Mouse (Mus musculus) forebrain, embryonic 16.5 days (tissue): ENCODE data around the gene Stox2. TPM values are rescaled to one million over a fixed set of nuclear protein-coding genes. Genes with fewer than 3 reads are reported as not detected.
"Not testable (repeated sequence)": the region's sequence is repeated elsewhere in the genome, so short reads cannot be mapped to it uniquely, and the experiment has no call there.

Experiments used
- ATAC-seq: fragments of 200-750 bp; cut with Nextera tagmentation; 2 replicates; pipeline ENCODE4 v1.8.0; 2017; ENCODE audit warnings: mild to moderate bottlenecking, moderate library complexity
- H3K27ac ChIP-seq: fragments of 300-500 bp; sonication (generic); 2 replicates; pipeline ENCODE4 v1.5.1; 2014; ENCODE audit warnings: low read length, control low read depth
- H3K27me3 ChIP-seq: fragments of 300-500 bp; sonication (generic); replicated peaks from 2 replicates; pipeline ENCODE4 v1.6.1; 2014; ENCODE audit warnings: low read length; ENCODE audit not compliant: control insufficient read depth, insufficient read depth
- H3K36me3 ChIP-seq: fragments of 300-500 bp; sonication (generic); 2 replicates; pipeline ENCODE4 v1.6.1; 2014; ENCODE audit not compliant: control insufficient read depth, insufficient read depth
- H3K4me1 ChIP-seq: fragments of 300-500 bp; sonication (generic); replicated peaks from 2 replicates; pipeline ENCODE4 v1.6.1; 2014; ENCODE audit warnings: low read length; ENCODE audit not compliant: control insufficient read depth, insufficient read depth
- H3K4me2 ChIP-seq: fragments of 300-500 bp; sonication (generic); 2 replicates; pipeline ENCODE4 v1.6.1; 2014; ENCODE audit warnings: mild to moderate bottlenecking, low read length, control low read depth
- H3K4me3 ChIP-seq: fragments of 300-500 bp; sonication (generic); replicated peaks from 2 replicates; pipeline ENCODE4 v1.5.1; 2014; ENCODE audit warnings: mild to moderate bottlenecking, low read length, control low read depth
- H3K9ac ChIP-seq: fragments of 300-500 bp; sonication (generic); replicated peaks from 2 replicates; pipeline ENCODE4 v1.6.1; 2014; ENCODE audit warnings: low read depth, low read length, control low read depth
- H3K9me3 ChIP-seq: fragments of 300-500 bp; sonication (generic); 2 replicates; pipeline ENCODE4 v1.6.1; 2016; ENCODE audit warnings: low read length; ENCODE audit not compliant: control insufficient read depth
- WGBS: fragments of 180-500 bp; shearing (Covaris S2); extraction: QIAGEN DNeasy Blood & Tissue Kit; methylation state at CpG from one replicate; pipeline ENCODE4 v1.1.7; 2014; 5-methylcytosine and 5-hydroxymethylcytosine counted together
- polyA plus RNA-seq: library from polyadenylated mRNA; unstranded; fragments of >200 nt; fragmentation: Nextera tagmentation; extraction: Ambion mirVana; gene quantifications from 2 replicates; pipeline ENCODE4 v1.2.1, GENCODE M21; 2015

Stox2 gene
- polyA plus RNA-seq, 1 experiment from 2014 or later, result 42.1 TPM

DNA sequence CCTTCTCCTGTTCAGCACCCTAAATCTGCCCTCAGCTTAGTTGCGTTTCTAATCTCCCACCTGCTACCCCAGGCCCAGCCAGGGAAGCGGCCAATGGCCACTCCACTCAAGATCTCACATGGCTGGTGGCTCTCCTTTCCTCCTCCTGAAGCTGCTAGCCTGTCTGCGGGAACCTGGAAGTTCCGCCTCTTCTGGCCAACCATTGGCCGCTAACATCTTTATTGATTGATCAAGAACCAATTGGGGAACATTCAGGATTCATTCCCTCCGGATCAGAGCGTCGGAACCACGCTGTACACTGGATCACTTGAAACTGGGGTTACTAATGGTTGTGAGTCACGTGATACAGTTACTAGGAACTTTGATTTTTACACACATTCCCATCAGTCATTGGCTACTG, 12.4 kb upstream of the Stox2 start:
- no peak overlapping the region for H3K4me3 ChIP-seq
- no peak overlapping the region for H3K4me2 ChIP-seq
- no peak overlapping the region for H3K9ac ChIP-seq
- no peaks in the 10 kb centered on the region for H3K36me3 ChIP-seq
- H3K4me1 ChIP-seq, result no peaks in the 10 kb centered on the region
- no peaks in the 10 kb centered on the region for H3K27me3 ChIP-seq
- peaks cover 4% of the 10 kb centered on the region; the same call in 1 of the 2 replicates for H3K9me3 ChIP-seq
- no peak overlapping the region for H3K27ac ChIP-seq
- 94% methylated on average over 10 of the region's 10 CpGs for WGBS
- no peak for ATAC-seq

DNA sequence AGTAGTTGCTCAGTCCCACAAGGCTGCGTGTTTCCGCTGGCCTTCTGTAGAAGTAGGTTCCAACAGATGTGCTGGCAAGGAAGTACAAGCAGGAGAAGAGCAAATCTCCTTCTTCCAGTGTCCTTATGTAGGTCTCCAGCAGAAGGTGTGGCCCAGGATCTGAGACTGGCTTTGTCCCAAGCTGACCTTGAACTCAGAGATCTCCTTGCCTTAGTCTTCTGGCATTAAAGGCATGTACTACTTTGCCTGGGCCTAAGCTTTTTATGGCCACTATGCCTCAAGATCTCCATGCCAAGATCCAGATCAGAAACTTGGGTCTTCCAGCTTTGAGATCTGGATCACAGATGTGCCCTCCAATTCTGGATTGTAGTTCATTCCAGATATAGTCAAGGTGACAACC, 3.0 kb upstream of the Stox2 start:
- not testable (repeated sequence) for H3K9me3 ChIP-seq, H3K4me3 ChIP-seq, H3K4me2 ChIP-seq, ATAC-seq, H3K4me1 ChIP-seq, H3K9ac ChIP-seq, H3K27me3 ChIP-seq, H3K27ac ChIP-seq, H3K36me3 ChIP-seq
- WGBS, result 98% methylated on average over 2 of the region's 2 CpGs

DNA sequence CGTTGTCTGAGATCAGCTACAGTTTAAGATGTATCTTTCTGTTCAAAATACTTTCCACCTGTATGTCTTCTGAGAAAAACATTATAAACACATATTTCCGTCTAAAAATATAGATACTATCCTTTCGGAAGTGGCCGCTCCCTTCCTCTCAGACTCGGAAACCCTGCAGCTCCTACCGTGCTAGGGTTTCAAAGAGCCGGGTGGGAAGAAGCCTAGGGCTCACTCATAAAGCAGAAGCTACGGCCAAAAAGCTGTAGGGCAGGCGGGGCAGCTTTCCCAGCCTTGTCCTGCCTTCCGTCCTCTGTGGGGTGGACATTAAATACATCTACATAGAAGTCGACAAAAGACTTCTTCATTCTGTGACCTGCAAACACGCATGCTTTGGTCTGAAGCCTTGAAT, 6.9 kb downstream of the Stox2 start:
- Histone ChIP-seq H3K27me3 (no peaks in the 10 kb centered on the region), H3K9ac (no peak overlapping the region), H3K27ac (no peak overlapping the region), H3K9me3 (no peaks in the 10 kb centered on the region), H3K36me3 (no peaks in the 10 kb centered on the region), H3K4me3 (no peak overlapping the region), H3K4me2 (no peak overlapping the region), H3K4me1 (no peaks in the 10 kb centered on the region)
- no peak for ATAC-seq
- 60% methylated on average over 12 of the region's 12 CpGs for WGBS

DNA sequence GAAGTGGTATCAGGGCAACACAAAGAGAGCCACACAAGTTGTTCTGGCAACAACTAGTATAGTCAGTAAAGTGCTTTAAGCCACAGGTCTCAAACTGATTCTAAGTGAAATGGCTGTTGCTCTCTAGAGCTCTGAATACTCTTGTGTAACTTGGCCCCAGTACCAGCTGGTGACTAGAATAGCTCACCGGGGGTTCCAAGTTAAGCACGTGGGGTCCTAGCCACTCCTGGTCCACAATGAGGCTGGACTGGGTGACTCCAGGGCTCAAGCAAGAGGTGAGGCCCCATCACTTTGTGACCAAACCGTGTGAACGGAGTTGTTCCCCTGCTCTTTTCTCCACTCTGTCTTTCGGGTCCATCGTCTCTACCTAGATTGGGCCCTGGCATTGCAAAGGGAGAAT, 8.2 kb downstream of the Stox2 start:
- Histone ChIP-seq H3K27ac (no peak overlapping the region), H3K9ac (no peak overlapping the region), H3K4me1 (no peaks in the 10 kb centered on the region), H3K27me3 (no peaks in the 10 kb centered on the region), H3K4me3 (no peak overlapping the region), H3K36me3 (no peaks in the 10 kb centered on the region), H3K9me3 (no peaks in the 10 kb centered on the region), H3K4me2 (no peak overlapping the region)
- ATAC-seq, result no peak
- 78% methylated on average over 6 of the region's 6 CpGs for WGBS

DNA sequence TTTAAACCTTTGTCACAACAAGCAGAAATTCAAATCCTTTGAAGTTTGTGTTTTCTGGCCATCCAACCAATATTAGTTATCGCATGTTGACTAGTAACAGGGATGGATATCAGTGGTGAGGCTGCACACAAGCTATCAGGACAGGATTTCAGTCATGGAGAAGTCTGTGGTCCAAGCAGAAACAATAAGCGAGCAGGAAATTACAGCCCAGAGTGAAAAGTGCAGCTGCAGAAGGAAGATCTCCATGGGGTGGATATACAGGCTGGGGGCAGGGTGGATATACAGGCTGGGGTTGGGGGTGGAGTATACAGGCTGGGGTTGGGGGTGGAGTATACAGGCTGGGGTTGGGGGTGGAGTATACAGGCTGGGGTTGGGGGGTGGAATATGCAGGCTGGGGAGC, 10.3 kb downstream of the Stox2 start:
- 84% methylated on average over 2 of the region's 2 CpGs for WGBS
- Histone ChIP-seq H3K36me3 (no peaks in the 10 kb centered on the region), H3K4me2 (no peak overlapping the region), H3K9ac (no peak overlapping the region), H3K4me1 (0 out of 2 replicates have a peak, but pooled peaks cover 2% of the 10 kb centered on the region), H3K4me3 (no peak overlapping the region), H3K27ac (no peak overlapping the region), H3K27me3 (no peaks in the 10 kb centered on the region), H3K9me3 (no peaks in the 10 kb centered on the region)
- ATAC-seq, result no peak

DNA sequence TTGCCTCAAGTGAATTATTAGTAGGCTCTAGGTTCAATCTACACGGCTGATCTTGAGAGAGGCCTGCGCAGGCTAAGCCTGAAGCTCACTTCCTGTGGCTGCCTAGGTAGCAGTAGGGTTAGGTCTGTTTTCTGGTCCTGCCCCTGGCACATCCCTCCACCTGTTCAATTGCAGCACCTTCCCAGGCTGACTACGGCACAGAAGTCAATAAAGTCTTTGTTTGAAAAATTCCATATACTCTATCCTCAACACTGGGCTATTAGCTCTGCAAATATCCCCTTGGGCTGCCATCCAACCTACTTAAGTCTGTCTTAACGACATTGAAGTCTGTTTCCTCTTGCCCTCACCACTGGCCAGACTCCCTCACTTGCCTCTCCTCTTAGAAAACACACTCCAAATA, 10.8 kb downstream of the Stox2 start:
- H3K4me1 ChIP-seq, result 0 out of 2 replicates have a peak, but pooled peaks cover 2% of the 10 kb centered on the region
- no peak overlapping the region for H3K4me2 ChIP-seq
- ATAC-seq, result no peak
- H3K27ac ChIP-seq, result no peak overlapping the region
- H3K4me3 ChIP-seq, result no peak overlapping the region
- no peaks in the 10 kb centered on the region for H3K27me3 ChIP-seq
- no peaks in the 10 kb centered on the region for H3K36me3 ChIP-seq
- no peak overlapping the region for H3K9ac ChIP-seq
- no peaks in the 10 kb centered on the region for H3K9me3 ChIP-seq
- 69% methylated on average over 4 of the region's 4 CpGs for WGBS

DNA sequence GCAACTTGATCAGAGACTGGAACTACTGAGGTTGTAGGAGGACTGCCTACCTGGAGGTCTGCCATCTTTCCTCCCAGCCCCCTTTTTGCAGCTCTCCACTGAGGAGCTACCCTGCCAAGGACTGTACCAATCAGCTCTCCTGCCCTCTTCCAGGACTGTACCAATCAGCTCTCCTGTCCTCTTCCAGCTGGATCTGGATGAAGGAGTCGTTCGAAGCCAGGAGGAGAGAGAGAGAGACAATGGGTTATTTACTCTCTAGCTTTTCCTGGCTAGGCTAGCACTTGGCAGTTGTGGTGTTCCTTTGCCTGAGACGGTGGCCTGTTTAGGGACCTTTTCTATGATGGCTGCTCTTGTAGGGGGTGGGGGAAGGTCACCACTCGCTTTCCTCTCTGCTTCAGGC, 14.9 kb downstream of the Stox2 start:
- Histone ChIP-seq H3K9me3 (no peaks in the 10 kb centered on the region), H3K9ac (no peak overlapping the region), H3K27ac (no peak overlapping the region), H3K36me3 (no peaks in the 10 kb centered on the region), H3K4me3 (no peak overlapping the region), H3K4me1 (0 out of 2 replicates have a peak, but pooled peaks cover 2% of the 10 kb centered on the region), H3K27me3 (no peaks in the 10 kb centered on the region), H3K4me2 (no peak overlapping the region)
- peak; percentile 96 for ATAC-seq
- WGBS, result 38% methylated on average over 4 of the region's 4 CpGs

DNA sequence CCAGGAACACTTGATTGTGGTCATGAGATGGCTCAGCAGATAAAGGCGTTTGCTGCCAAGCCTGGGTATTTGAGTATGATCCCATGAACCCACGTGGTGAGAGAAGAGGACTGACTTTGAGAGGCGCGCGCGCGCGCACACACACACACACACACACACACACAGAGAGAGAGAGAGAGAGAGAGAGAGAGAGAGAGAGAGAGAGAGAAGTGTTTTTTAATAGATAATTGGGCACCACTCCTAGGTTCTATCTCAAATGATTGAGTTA, 32.0 kb downstream of the Stox2 start:
- peaks cover 25% of the 10 kb centered on the region for H3K27me3 ChIP-seq
- ATAC-seq, result peak; percentile 5; the same call in 1 of the 2 replicates
- peaks cover 24% of the 10 kb centered on the region for H3K4me1 ChIP-seq
- peak overlapping the region; percentile 98 for H3K4me2 ChIP-seq
- not testable (repeated sequence) for H3K9me3 ChIP-seq, H3K36me3 ChIP-seq, H3K9ac ChIP-seq, H3K27ac ChIP-seq
- peak overlapping the region; percentile 73 for H3K4me3 ChIP-seq
- 5% methylated on average over 8 of the region's 8 CpGs for WGBS

DNA sequence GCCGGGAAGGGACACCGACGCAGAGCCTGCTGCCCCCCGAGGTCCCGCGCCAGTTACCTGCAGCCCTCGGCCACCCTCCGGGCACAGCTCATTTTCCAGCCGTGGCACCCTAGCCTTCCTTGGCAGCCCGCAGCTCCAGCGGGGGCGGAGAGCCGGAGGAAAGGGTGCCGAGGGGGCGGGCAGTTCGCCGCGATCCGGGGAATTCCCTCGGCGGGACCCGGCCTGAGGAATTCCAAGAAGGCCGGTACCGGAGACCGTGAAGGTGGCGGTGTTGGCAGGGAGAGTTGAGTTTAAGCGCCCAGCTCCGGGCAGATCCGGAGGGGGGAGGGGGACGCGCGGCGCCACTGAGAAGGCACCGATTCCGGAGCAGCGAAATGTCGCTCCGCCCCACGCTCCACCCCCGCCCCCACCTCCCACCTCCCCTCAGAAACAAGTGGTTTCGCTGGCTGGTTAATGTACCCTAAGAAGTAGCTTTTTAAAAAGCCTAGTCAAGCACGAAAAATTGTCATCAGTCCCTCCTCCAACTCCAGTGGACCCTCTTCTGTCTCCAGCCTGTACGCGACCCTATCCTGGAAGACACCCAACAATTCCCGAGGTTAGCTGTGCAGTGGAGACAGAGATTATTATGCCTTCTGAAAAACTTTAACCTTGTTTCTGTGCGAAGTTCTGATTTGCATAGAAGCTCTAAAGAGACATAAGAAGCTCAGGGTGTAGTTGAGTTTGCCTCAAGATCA, 32.5 kb downstream of the Stox2 start:
- Histone ChIP-seq H3K4me3 (peak overlapping the region; percentile 73), H3K27ac (no peak overlapping the region)
- peak; percentile 84 for ATAC-seq

More for the DNA sequence above, 32.5 kb downstream of the Stox2 start:
- Histone ChIP-seq H3K4me1 (peaks cover 24% of the 10 kb centered on the region), H3K4me2 (peak overlapping the region; percentile 98), H3K9me3 (no peaks in the 10 kb centered on the region), H3K27me3 (peaks cover 29% of the 10 kb centered on the region), H3K9ac (peak overlapping the region; percentile 62), H3K36me3 (no peaks in the 10 kb centered on the region)
- WGBS, result under 1% methylated on average over 45 of the region's 46 CpGs
